Mouse (Mus musculus) lung, adult 2 months (tissue): ENCODE measurements around the gene Dpep1.

ENCODE experiments used
- CTCF ChIP-seq: fragments of 200-500 bp; IDR thresholded peaks from 2 replicates; pipeline ENCODE4 v1.5.1; 2011; ENCODE audit warnings: mild to moderate bottlenecking, low read length, control low read depth; ENCODE audit not compliant: insufficient read depth
- POLR2A ChIP-seq: fragments of 200-500 bp; IDR thresholded peaks from 2 replicates; pipeline ENCODE4 v1.6.1; 2011; ENCODE audit warnings: low read depth, mild to moderate bottlenecking, control low read depth, low read length, borderline replicate concordance; ENCODE audit errors: extremely low read depth

DNA sequence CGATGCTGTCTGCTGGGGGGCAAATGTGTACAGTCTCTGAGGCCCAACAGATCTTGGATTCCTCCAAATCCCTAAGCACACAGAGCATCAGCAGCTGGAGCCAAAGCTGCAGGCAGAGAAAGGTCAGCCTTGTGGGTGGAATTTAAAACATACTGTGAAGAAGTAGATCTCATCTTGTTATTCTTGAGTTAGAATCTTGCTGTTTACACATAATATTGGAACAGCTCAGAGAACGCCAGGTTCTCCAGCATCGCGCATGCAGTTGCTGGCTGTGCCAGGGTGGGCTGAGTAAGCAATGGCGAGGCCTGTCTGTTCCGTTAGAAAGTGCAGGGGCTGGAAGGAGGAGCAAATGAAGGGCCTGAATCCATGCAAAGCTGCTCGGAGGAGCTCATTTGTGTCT, 39.7 kb upstream of the Dpep1 start:
- TF ChIP-seq CTCF = no peak
- TF ChIP-seq POLR2A = no peak
